Comparison of ENCODE assay signal across 18 mouse cellular contexts in the genomic region with DNA sequence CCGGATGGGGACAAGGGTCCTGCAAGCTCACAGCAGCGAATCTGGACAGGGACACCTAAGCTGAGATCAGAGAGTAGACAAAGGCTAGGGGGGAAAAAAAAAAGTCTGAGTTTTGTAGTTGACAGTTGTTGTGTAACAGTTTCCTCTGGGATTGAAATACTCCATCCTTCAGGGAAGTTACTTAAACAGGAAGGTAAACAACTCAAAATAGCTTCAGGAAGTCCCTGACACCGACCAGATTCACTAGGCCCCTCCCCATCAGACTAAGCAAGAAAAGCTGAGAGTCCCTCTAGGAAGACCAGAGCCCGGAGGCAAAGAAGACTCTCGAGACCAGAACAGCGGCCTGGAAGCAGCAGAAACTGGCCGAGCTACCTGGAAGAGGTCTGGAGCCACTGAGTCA. TPM values are rescaled to one million over a fixed set of nuclear protein-coding genes. Genes with fewer than 3 reads are reported as not detected.
DNase-seq lines count a peak whose midpoint lies in the region; ATAC-seq and TF ChIP-seq lines count a peak whose summit lies in the region.
"Had no signal": no experiment of that assay in that cellular context is flagged by ENCODE, and none has a peak within 500 bp of the region (broad histone marks: within the 10 kb centered on the region; RNA-seq: fewer than 3 reads in every experiment).

No protein-coding gene starts in this region.

- H3K27ac ChIP-seq in kidney, embryonic 16.5 days (ENCODE audit: low read length): peak overlapping the region; percentile 39
- no peak overlapping the region for H3K27ac ChIP-seq in midbrain, embryonic 11.5 days (ENCODE audit: low read depth, low read length)
- H3K27ac ChIP-seq in midbrain, postnatal 0 days (ENCODE audit: low read depth, low read length): no peak overlapping the region
- peak overlapping the region; percentile 52 for H3K27ac ChIP-seq in embryonic facial prominence, embryonic 15.5 days (replicated peaks)
- no peak overlapping the region for H3K27ac ChIP-seq in layer of hippocampus, adult 2 months
- H3K27ac ChIP-seq: hindbrain, embryonic 15.5 days; liver, embryonic 13.5 days; neural tube, embryonic 13.5 days had no signal

- H3K36me3 ChIP-seq in kidney, embryonic 16.5 days (ENCODE audit: insufficient read depth, low read length): no peaks in the 10 kb centered on the region
- H3K36me3 ChIP-seq in midbrain, embryonic 11.5 days (ENCODE audit: control insufficient read depth, insufficient read depth, low read length): no peaks in the 10 kb centered on the region
- H3K36me3 ChIP-seq in midbrain, postnatal 0 days (ENCODE audit: insufficient read depth, low read length): no peaks in the 10 kb centered on the region
- H3K36me3 ChIP-seq in embryonic facial prominence, embryonic 15.5 days: no peaks in the 10 kb centered on the region
- H3K36me3 ChIP-seq: hindbrain, embryonic 15.5 days; liver, embryonic 13.5 days; neural tube, embryonic 13.5 days had no signal

- WGBS in kidney, embryonic 16.5 days: 74% methylated on average over 7 of the region's 7 CpGs
- WGBS in midbrain, embryonic 11.5 days: 85% methylated on average over 7 of the region's 7 CpGs
- WGBS in midbrain, postnatal 0 days: 82% methylated on average over 7 of the region's 7 CpGs
- WGBS in embryonic facial prominence, embryonic 15.5 days: 59% methylated on average over 7 of the region's 7 CpGs

- DNase-seq in kidney, postnatal 36 days: no peak
- DNase-seq in midbrain, embryonic 11.5 days (ENCODE audit: low spot score, missing footprints): peak; percentile 69
- DNase-seq in midbrain, postnatal 0 days (ENCODE audit: low spot score): no peak
- no peak for DNase-seq in layer of hippocampus, adult 2 months (ENCODE audit: low spot score in 2 of 2)
- DNase-seq in right cerebral cortex, postnatal 14 days: no peak
- DNase-seq: adrenal gland, postnatal 25 days; cerebellum, postnatal 10 days; heart, postnatal 36 days; kidney, postnatal 14 days; layer of hippocampus, adult 9-11 months; liver, embryonic 13.5 days; right cerebral cortex, postnatal 25 days; thymus, postnatal 25 days had no signal

- no peak for TF ChIP-seq CTCF in midbrain, postnatal 0 days (IDR thresholded peaks at IDR 0.05)
- no peak for TF ChIP-seq CTCF in layer of hippocampus, adult 2 months (conservative IDR thresholded peaks at IDR 0.05)

- ATAC-seq in kidney, embryonic 16.5 days (ENCODE audit: low FRiP score, low TSS enrichment): no peak
- ATAC-seq in midbrain, embryonic 11.5 days (ENCODE audit: low FRiP score): no peak
- ATAC-seq in midbrain, postnatal 0 days (ENCODE audit: low FRiP score): no peak
- no peak for ATAC-seq in embryonic facial prominence, embryonic 15.5 days (ENCODE audit: insufficient number of reproducible peaks, low FRiP score, low TSS enrichment, low read depth)
- ATAC-seq: intestine, embryonic 16.5 days had no signal

- no peaks in the 10 kb centered on the region for H3K27me3 ChIP-seq in kidney, embryonic 16.5 days (ENCODE audit: insufficient read depth, low read length)
- no peaks in the 10 kb centered on the region for H3K27me3 ChIP-seq in midbrain, embryonic 11.5 days (ENCODE audit: control insufficient read depth, insufficient read depth, low read length)
- no peaks in the 10 kb centered on the region for H3K27me3 ChIP-seq in midbrain, postnatal 0 days (ENCODE audit: insufficient read depth, low read length)
- no peaks in the 10 kb centered on the region for H3K27me3 ChIP-seq in embryonic facial prominence, embryonic 15.5 days
- H3K27me3 ChIP-seq: hindbrain, embryonic 15.5 days had no signal

- peaks cover 11% of the 10 kb centered on the region for H3K4me1 ChIP-seq in kidney, embryonic 16.5 days (ENCODE audit: insufficient read depth, low read length)
- peaks cover 18% of the 10 kb centered on the region for H3K4me1 ChIP-seq in midbrain, embryonic 11.5 days (ENCODE audit: control insufficient read depth, insufficient read depth, low read length)
- peaks cover 3% of the 10 kb centered on the region; the same call in 1 of the 2 replicates for H3K4me1 ChIP-seq in midbrain, postnatal 0 days (ENCODE audit: insufficient read depth, low read length)
- H3K4me1 ChIP-seq in embryonic facial prominence, embryonic 15.5 days: peaks cover 28% of the 10 kb centered on the region

- H3K4me2 ChIP-seq in kidney, embryonic 16.5 days (replicated peaks; ENCODE audit: low read depth, low read length): no peak overlapping the region
- no peak overlapping the region for H3K4me2 ChIP-seq in midbrain, embryonic 11.5 days
- no peak overlapping the region for H3K4me2 ChIP-seq in midbrain, postnatal 0 days (ENCODE audit: low read depth, low read length, poor library complexity, severe bottlenecking)
- no peak overlapping the region for H3K4me2 ChIP-seq in embryonic facial prominence, embryonic 15.5 days (replicated peaks)
- H3K4me2 ChIP-seq: hindbrain, embryonic 15.5 days; liver, embryonic 13.5 days; neural tube, embryonic 13.5 days had no signal

- H3K9ac ChIP-seq in kidney, embryonic 16.5 days (replicated peaks; ENCODE audit: low read length): no peak overlapping the region; the same call in 1 of the 2 replicates
- H3K9ac ChIP-seq in midbrain, embryonic 11.5 days (ENCODE audit: low read length): no peak overlapping the region
- H3K9ac ChIP-seq in midbrain, postnatal 0 days (replicated peaks; ENCODE audit: low read length, poor library complexity, severe bottlenecking): no peak overlapping the region
- H3K9ac ChIP-seq in embryonic facial prominence, embryonic 15.5 days: no peak overlapping the region
- H3K9ac ChIP-seq: hindbrain, embryonic 15.5 days; liver, embryonic 13.5 days; neural tube, embryonic 13.5 days had no signal

- H3K4me3 ChIP-seq in kidney, embryonic 16.5 days (ENCODE audit: low read length): no peak overlapping the region
- H3K4me3 ChIP-seq in midbrain, embryonic 11.5 days (ENCODE audit: low read depth, low read length): no peak overlapping the region
- no peak overlapping the region for H3K4me3 ChIP-seq in midbrain, postnatal 0 days (ENCODE audit: low read depth, low read length)
- H3K4me3 ChIP-seq in embryonic facial prominence, embryonic 15.5 days (replicated peaks): no peak overlapping the region
- no peak overlapping the region for H3K4me3 ChIP-seq in layer of hippocampus, adult 2 months
- H3K4me3 ChIP-seq: hindbrain, embryonic 15.5 days; liver, embryonic 13.5 days; neural tube, embryonic 13.5 days had no signal

- H3K9me3 ChIP-seq in kidney, embryonic 16.5 days (ENCODE audit: low read length): no peaks in the 10 kb centered on the region
- no peaks in the 10 kb centered on the region for H3K9me3 ChIP-seq in midbrain, embryonic 11.5 days (ENCODE audit: control insufficient read depth, low read length)
- no peaks in the 10 kb centered on the region for H3K9me3 ChIP-seq in midbrain, postnatal 0 days (ENCODE audit: low read length)
- H3K9me3 ChIP-seq in embryonic facial prominence, embryonic 15.5 days (replicated peaks): no peaks in the 10 kb centered on the region
- H3K9me3 ChIP-seq: hindbrain, embryonic 15.5 days; liver, embryonic 13.5 days; neural tube, embryonic 13.5 days had no signal

RNA-seq across cellular contexts. Expression of a gene that starts 3.1 kb away (rescaled TPM):
- 13.6 and 13.7 TPM in 2 replicates for polyA plus RNA-seq in kidney, embryonic 16.5 days (2015; fragmentation: Nextera tagmentation; extraction: Ambion mirVana)
- polyA plus RNA-seq in midbrain, embryonic 11.5 days (2014; fragmentation: Nextera tagmentation; extraction: Ambion mirVana): 16.1 and 17.0 TPM in 2 replicates
- 62.9 and 79.2 TPM in 2 replicates for total RNA-seq in midbrain, postnatal 0 days (2014; rRNA removed)
- 18.4 and 19.4 TPM in 2 replicates for polyA plus RNA-seq in midbrain, postnatal 0 days (2015; fragmentation: Nextera tagmentation; extraction: Ambion mirVana)
- polyA plus RNA-seq in embryonic facial prominence, embryonic 15.5 days (2015; fragmentation: Nextera tagmentation; extraction: Ambion mirVana): 42.3 and 44.2 TPM in 2 replicates
- 10 to 100 TPM; 81.7 to 93.2 TPM for total RNA-seq in layer of hippocampus, adult 2 months (2021)

Comparison
In these comparisons a context has a peak if more than half of its experiments do, and no peak if none do; other contexts are left out.
1. H3K27ac ChIP-seq: peak in kidney, embryonic 16.5 days (single experiment) and embryonic facial prominence, embryonic 15.5 days (single experiment); none in midbrain, embryonic 11.5 days (single experiment), midbrain, postnatal 0 days (single experiment) and layer of hippocampus, adult 2 months (single experiment).